Mouse (Mus musculus): ENCODE data around the gene Cntd1. TPM values are rescaled to one million over a fixed set of nuclear protein-coding genes. Genes with fewer than 3 reads are reported as not detected.
A peak's percentile ranks its signal among the peaks of the same experiment; 100 is the strongest.
"Not testable (repeated sequence)": the region's sequence is repeated elsewhere in the genome, so short reads cannot be mapped to it uniquely, and the experiment has no call there.

Cntd1 gene
- total RNA-seq, 2 experiments from 2014 or later = 0.27 to 0.59 TPM

DNA sequence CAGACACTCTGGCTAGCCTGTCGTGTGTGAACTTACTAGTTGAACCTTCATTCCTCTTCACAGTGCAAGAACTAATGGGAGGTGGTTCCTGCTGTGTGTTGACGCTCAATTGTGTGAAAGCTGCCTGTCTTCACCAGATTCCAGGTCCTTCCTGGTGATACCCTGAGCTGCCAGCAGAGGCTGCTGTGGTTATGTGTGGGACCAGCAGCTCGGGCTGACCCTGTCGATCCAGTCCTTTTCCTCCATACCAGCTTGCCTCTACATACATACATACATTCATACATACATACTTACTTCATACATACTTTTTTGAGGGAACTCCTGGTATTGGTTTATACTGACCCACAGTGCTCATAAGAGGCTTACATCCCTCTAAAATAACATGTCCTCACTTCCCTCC, 44.8 kb downstream of the Cntd1 start:
- intact Hi-C loops (cut with DNase I) = loop anchor here (1.0 kb wide), 1 partner anchor 72 kb away; no protein-coding TSS in a partner anchor
- peak; percentile 78 to 80 for DNase-seq (ENCODE audit: low spot score in 2 of 2)

DNA sequence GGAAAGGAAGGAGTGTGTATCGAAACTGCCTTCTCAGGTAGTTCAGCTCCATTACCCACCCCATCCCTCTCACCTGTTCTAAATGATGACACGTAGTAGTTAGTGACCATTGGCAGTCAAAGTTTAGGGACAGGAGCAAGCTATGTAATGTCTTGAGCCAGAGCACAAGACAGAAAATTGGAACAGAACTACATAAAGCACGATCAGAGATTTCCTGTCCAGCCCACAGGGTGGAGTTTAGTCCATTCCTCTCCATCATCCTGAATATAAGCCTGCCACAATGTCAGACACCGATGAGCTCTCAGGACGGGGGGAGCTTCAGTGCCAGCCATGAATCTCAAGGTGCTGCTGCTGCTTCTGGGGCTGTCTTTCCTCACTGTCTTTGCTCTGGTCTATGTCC, 46.0 kb downstream of the Cntd1 start, which contains the start of gene Aoc2:
Aoc2 (plus strand) TSS at position 301 of the 400 bp plus-strand sequence.
- no peak for DNase-seq (ENCODE audit: low spot score in 2 of 2)
- intact Hi-C loops (cut with DNase I) = no loop called here

DNA sequence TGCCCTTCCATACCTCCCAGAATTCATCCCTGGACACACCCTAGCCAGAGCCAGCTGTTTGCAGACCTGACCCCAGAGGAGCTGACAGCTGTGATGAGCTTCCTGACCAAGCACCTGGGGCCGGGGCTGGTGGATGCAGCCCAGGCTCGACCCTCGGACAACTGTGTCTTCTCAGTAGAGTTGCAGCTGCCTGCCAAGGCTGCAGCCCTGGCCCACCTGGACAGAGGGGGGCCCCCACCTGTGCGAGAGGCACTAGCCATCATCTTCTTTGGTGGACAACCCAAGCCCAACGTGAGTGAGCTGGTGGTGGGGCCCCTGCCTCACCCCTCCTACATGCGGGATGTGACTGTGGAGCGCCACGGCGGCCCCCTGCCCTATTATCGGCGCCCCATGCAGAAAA, 46.4 kb downstream of the Cntd1 start:
- DNase-seq (ENCODE audit: low spot score in 2 of 2); intact Hi-C loops (cut with DNase I): not testable (repeated sequence)

DNA sequence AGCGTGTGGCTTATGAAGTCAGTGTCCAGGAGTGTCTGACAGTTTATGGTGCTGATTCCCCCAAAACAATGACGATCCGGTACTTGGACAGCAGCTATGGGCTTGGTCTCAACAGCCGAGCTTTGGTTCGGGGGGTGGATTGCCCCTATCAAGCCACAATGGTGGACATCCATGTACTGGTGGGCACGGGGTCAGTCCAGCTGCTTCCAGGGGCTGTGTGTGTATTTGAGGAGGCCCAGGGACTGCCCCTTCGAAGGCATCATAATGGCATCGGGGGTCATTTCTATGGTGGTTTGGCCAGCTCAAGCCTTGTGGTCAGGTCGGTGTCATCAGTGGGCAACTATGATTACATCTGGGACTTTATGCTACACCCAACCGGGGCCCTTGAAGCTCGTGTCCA, 47.3 kb downstream of the Cntd1 start:
- DNase-seq (ENCODE audit: low spot score in 2 of 2) = no peak
- intact Hi-C loops (cut with DNase I) = no loop called here

DNA sequence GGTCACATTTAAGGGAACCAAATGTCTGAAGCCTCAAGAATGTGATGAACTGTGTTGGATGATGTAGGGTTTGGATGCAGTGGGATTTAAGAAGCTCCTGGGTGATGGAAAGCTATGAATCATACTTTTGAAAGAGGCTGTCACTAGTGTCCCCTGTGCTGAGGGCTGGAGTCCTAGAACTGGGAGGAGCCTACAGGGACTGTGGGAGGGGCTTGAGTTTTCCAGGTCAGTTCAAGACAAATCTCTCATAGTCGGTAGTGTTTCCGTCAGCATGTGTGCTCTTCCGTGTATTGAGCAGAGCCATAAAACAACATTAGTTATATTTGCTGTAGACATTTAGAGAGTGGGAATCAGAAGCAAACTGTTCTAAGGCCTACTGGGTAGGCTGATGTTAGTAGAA, 48.5 kb downstream of the Cntd1 start:
- no peak for DNase-seq (ENCODE audit: low spot score in 2 of 2)
- intact Hi-C loops (cut with DNase I) = no loop called here

DNA sequence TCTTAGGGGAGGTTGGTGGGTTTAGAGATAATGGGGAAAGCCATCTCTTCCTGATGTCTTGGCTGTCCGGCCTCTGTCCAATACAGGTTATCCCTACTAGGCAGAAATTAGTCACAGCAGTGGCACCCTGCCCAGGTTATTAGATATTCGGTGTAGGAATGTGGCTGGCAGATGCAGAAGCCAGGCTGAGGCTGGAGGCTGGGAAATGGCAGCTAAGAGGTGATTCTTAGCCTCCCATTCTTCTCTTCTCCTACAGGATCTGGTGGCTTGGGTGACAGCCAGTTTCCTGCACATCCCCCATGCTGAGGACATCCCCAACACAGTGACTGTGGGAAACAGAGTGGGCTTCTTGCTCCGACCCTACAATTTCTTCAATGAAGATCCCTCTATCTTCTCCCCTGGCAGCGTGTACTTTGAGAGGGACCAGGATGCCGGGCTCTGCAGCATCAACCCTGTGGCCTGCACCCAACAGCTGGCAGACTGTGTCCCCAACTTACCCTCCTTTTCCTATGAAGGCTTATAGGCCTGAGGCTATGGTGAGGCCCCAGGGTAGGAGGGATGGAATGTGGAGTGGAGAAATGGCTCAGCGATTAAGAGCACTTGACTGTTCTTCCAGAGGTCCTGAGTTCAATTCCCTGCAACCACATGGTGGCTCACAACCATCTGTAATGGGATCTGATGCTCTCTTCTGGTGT, 50.3 kb downstream of the Cntd1 start:
- intact Hi-C loops (cut with DNase I) = no loop called here

DNA sequence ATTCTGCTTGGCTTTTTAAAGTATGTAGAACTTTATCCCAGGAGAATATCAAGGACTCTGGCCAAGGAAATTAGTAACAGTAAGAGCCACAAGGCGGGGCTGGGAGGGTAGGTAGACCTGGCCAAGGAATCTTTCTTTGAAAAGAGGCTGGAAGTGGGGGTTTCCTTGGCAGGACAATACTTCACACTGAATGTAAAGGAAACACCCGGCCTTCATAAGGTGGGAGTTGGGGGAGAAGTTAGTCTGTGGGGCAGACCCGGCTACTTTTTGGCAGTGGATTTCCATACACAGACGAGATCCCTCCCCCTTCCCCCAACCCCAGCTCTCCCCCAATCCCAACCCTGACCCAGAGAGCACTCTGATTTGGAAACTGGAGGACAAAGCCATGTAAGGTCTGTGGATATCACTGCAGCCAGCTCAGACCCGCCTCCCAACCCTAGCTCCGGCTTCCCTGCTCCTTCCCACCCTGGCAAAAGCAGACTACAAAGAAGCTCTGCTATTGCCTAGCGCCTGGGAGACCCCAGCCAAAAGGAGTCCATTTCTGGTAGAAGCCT, 51.6 kb downstream of the Cntd1 start, which contains the start of gene Aoc3:
Aoc3 (plus strand) TSS at position 235 of the 554 bp plus-strand sequence.
- no peak for DNase-seq (ENCODE audit: low spot score in 2 of 2)
- intact Hi-C loops (cut with DNase I) = no loop called here

More for the DNA sequence above, 50.3 kb downstream of the Cntd1 start:
- peak; percentile 25 to 46 for DNase-seq (ENCODE audit: low spot score in 2 of 2)

DNA sequence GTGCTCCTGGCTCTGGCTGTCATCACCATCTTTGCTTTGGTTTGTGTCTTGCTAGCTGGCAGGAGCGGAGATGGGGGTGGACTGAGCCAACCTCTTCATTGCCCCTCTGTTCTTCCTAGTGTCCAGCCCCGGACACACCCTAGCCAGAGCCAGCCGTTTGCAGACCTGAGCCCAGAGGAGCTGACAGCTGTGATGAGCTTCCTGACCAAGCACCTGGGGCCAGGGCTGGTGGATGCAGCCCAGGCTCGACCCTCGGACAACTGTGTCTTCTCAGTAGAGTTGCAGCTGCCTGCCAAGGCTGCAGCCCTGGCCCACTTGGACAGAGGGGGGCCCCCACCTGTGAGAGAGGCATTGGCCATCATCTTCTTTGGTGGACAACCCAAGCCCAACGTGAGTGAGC, 52.1 kb downstream of the Cntd1 start:
- DNase-seq (ENCODE audit: low spot score in 2 of 2); intact Hi-C loops (cut with DNase I): not testable (repeated sequence)

DNA sequence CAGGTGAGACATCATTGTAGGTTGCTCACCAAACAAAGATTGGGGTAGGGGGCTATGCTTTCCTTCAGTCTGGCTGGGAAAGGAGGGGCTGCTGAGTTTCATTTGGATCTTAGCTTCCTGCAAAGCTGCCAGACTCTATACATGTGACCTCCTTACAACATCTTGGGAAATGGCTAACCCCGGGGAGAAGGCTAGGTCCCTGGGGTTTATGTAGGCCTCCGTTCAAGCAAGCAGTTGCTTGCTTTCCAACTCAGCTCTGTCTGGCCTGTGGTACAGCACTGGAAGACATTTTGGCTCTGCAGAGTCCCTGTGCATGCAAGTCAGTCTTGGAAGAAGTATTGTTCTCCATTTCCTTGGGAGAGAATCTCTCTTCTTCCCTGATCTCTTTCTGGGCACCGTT, 53.7 kb downstream of the Cntd1 start:
- no peak for DNase-seq (ENCODE audit: low spot score in 2 of 2)
- intact Hi-C loops (cut with DNase I) = no loop called here

DNA sequence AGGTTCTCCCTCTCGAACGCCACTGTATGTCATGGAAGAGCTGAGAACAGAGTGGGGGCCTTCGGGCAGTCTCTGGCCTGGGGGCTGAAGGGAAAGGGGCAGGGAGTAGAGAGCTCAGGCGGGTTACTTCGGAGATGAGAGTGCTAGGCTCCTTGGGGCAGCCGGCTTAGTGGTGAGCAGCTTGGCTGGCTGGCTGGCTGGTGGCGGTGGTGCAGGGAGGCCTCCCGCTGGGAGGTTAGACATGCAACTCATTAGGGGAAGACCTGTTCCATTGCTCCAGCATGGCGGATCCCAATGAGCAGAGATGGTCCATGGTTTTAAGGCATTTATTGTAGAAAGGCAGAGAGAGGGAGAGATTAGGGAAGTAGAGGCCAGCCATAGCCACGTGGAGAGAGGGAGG, 55.2 kb downstream of the Cntd1 start:
- no peak for DNase-seq (ENCODE audit: low spot score in 2 of 2)
- intact Hi-C loops (cut with DNase I) = no loop called here

DNA sequence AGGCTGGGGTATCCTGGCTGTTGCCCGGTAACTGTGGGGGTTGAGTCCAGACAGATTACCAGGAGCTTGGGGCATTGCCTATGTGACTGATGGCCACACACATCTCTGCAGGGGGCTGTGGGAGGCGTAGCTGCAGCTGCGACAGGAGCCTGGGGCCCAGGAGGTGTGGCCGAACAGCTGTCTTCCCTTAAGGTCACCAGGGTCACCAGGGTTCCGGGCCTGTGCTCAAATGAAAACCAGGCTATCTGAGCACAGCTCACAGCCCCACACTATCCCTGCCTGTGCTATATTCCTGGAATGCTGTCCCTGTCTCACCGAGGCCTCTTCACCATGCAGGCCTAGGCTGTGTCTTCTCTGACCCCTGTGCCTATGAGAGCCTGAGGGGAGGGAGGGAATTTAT, 55.7 kb downstream of the Cntd1 start:
- DNase-seq (ENCODE audit: low spot score in 2 of 2) = no peak
- intact Hi-C loops (cut with DNase I) = no loop called here

DNA sequence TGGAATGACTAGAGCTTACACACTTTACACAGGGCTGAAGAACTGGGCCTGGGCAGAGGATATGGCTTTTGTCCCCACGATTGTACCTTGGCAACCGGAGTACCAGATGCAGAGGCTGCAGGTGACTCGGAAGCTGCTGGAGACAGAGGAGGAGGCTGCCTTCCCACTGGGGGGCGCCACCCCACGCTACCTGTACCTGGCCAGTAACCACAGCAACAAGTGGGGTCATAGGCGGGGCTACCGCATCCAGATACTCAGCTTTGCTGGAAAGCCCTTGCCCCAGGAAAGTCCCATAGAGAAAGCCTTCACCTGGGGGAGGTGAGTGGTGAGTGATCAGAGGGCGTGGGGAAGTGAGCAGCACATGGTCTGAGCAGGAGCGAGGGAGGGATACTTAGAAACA, 56.9 kb downstream of the Cntd1 start:
- no peak for DNase-seq (ENCODE audit: low spot score in 2 of 2)
- intact Hi-C loops (cut with DNase I) = no loop called here

DNA sequence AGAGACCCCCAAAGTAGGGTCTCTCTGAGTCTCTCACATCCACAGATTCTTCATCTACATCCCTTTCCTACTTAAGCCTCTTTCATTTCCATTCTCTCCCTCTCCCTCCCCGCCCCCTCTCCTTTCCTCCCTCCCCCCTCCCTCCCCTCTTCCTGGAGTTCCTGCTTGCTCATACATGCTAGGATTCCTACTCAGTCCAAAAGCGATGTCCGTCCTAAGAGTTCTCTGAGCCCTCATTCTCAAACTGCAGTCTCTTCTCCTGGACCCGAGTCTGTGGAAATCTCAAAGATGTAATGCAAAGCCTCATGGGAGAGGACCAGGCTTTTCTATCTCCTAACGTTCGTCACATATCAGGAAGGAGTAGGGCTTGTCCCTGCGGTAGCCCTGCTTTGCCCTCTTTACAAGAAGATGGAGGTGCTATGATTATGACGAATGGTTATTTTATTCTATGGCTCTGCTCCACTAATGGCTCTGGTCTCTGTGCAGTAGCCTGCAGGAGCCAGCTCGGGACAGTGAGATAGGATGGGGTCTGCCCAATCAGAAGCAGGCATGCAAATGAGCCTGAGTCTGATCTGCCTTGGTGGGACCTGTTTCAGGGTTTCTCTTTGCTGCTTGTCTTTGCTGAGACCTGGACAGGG, 59.4 kb downstream of the Cntd1 start:
- intact Hi-C loops (cut with DNase I) = no loop called here

More for the DNA sequence above, 59.4 kb downstream of the Cntd1 start:
- peak in 1 of 2 experiments; percentile 38 for DNase-seq (ENCODE audit: low spot score in 2 of 2)

Other genes starting within 250 kb of the Cntd1 start
- 10 to 100 TPM in 1 of 2 experiments, 1 to 10 TPM in 1; 7.3 to 11.9 TPM for gene Naglu, start 209.0 kb upstream of the Cntd1 start, total RNA-seq (2021)
- 1 to 10 TPM in 1 of 2 experiments, under 1 TPM in 1; 0.42 to 1.1 TPM for gene Hsd17b1, start 200.6 kb upstream of the Cntd1 start, total RNA-seq (2021)
- 10 to 100 TPM; 31.1 to 32.0 TPM for gene Coasy, start 196.4 kb upstream of the Cntd1 start, total RNA-seq (2021)
- gene Mlx, start 191.7 kb upstream of the Cntd1 start, total RNA-seq (2021) = 10 to 100 TPM; 44.9 to 49.9 TPM
- 1 to 10 TPM; 3.7 to 4.0 TPM for gene Psmc3ip, start 183.6 kb upstream of the Cntd1 start, total RNA-seq (2021)
- gene Retreg3, start 159.1 kb upstream of the Cntd1 start, total RNA-seq (2021) = 10 to 100 TPM; 53.9 to 58.8 TPM
- gene Tubg1, start 159.1 kb upstream of the Cntd1 start, total RNA-seq (2021) = 10 to 100 TPM; 52.1 to 52.7 TPM
- gene Tubg2, start 123.1 kb upstream of the Cntd1 start, total RNA-seq (2021) = 10 to 100 TPM; 49.0 to 49.5 TPM
- gene Cntnap1, start 108.5 kb upstream of the Cntd1 start, total RNA-seq (2021) = 100 to 1,000 TPM; 124 to 128 TPM
- gene Plekhh3, start 107.7 kb upstream of the Cntd1 start, total RNA-seq (2021) = 10 to 100 TPM in 1 of 2 experiments, 1 to 10 TPM in 1; 7.7 to 10.2 TPM
- under 1 TPM; 0.19 to 0.26 TPM for gene Ccr10, start 103.6 kb upstream of the Cntd1 start, total RNA-seq (2021)
- gene Ezh1, start 52.5 kb upstream of the Cntd1 start, total RNA-seq (2021) = 10 to 100 TPM; 32.4 TPM
- 10 to 100 TPM; 40.4 to 44.7 TPM for gene Ramp2, start 33.0 kb upstream of the Cntd1 start, total RNA-seq (2021)
- 10 to 100 TPM; 74.6 to 86.7 TPM for gene Vps25, start 25.3 kb upstream of the Cntd1 start, total RNA-seq (2021)
- gene Wnk4, start 18.4 kb upstream of the Cntd1 start, total RNA-seq (2021) = 1 to 10 TPM; 4.7 to 5.7 TPM
- gene Coa3, start 102 bp downstream of the Cntd1 start, total RNA-seq (2021) = 100 to 1,000 TPM in 1 of 2 experiments, 10 to 100 TPM in 1; 97.6 to 101 TPM
- 100 to 1,000 TPM; 198 to 207 TPM for gene Becn1, start 23.3 kb downstream of the Cntd1 start, total RNA-seq (2021)
- 100 to 1,000 TPM in 1 of 2 experiments, 10 to 100 TPM in 1; 99.8 to 111 TPM for gene Psme3, start 37.2 kb downstream of the Cntd1 start, total RNA-seq (2021)
- gene Aoc2, start 46.1 kb downstream of the Cntd1 start, total RNA-seq (2021) = 1 to 10 TPM; 3.4 to 5.4 TPM
- 1 to 10 TPM; 1.8 to 2.9 TPM for gene Aoc3, start 51.6 kb downstream of the Cntd1 start, total RNA-seq (2021)
- gene G6pc, start 88.5 kb downstream of the Cntd1 start, total RNA-seq (2021) = not detected
- gene Aarsd1, start 138.6 kb downstream of the Cntd1 start, total RNA-seq (2021) = 10 to 100 TPM; 33.4 to 42.2 TPM
- 1 to 10 TPM; 4.5 to 9.7 TPM for gene Gm27029, start 145.8 kb downstream of the Cntd1 start, total RNA-seq (2021)
- 10 to 100 TPM; 31.1 to 32.6 TPM for gene Rundc1, start 146.1 kb downstream of the Cntd1 start, total RNA-seq (2021)
- 1 to 10 TPM; 2.8 to 5.7 TPM for gene Ptges3l, start 146.3 kb downstream of the Cntd1 start, total RNA-seq (2021)
- 10 to 100 TPM; 41.0 to 43.6 TPM for gene Rpl27, start 163.3 kb downstream of the Cntd1 start, total RNA-seq (2021)
- 1 to 10 TPM in 1 of 2 experiments, under 1 TPM in 1; 0.97 to 2.6 TPM for gene Ifi35, start 169.4 kb downstream of the Cntd1 start, total RNA-seq (2021)
- 100 to 1,000 TPM; 148 to 154 TPM for gene Rnd2, start 186.0 kb downstream of the Cntd1 start, total RNA-seq (2021)
- 10 to 100 TPM; 36.4 to 44.8 TPM for gene Vat1, start 187.2 kb downstream of the Cntd1 start, total RNA-seq (2021)